In genomic region chr16:48993231-48993558, GRCm38 (mm10) we compare ENCODE assay signal across 8 mouse cellular contexts. TPM values are rescaled to one million over a fixed set of nuclear protein-coding genes. Genes with fewer than 3 reads are reported as not detected.
DNase-seq lines count a peak whose midpoint lies in the region; ATAC-seq and TF ChIP-seq lines count a peak whose summit lies in the region.

No protein-coding gene starts in this region.

- H3K27ac ChIP-seq in spleen, adult 2 months (ENCODE audit: insufficient read depth, low read length) = peak overlapping the region; percentile 78
- H3K27ac ChIP-seq in limb, embryonic 15.5 days = peak overlapping the region; percentile 95
- H3K27ac ChIP-seq in stomach, embryonic 16.5 days (ENCODE audit: low read length) = peak overlapping the region; percentile 92

- WGBS in spleen, adult 2 months = under 1% methylated on average over 9 of the region's 9 CpGs
- WGBS in limb, embryonic 15.5 days = 2% methylated on average over 9 of the region's 9 CpGs
- under 1% methylated on average over 9 of the region's 9 CpGs for WGBS in stomach, embryonic 16.5 days

- peak overlapping the region; percentile 49 for H3K4me2 ChIP-seq in limb, embryonic 15.5 days
- peak overlapping the region; percentile 61 for H3K4me2 ChIP-seq in stomach, embryonic 16.5 days (ENCODE audit: low read depth, low read length)

- DNase-seq in embryo, embryonic 10.5 days (ENCODE audit: low spot score) = peak; percentile 21
- DNase-seq in embryo, embryonic 11 days = no peak
- DNase-seq in spleen, adult 2 months (ENCODE audit: low read depth in 1 of 2, low spot score in 2 of 2) = no peak
- no peak for DNase-seq in spleen, postnatal 14 days (ENCODE audit: low spot score in 2 of 2)
- DNase-seq in urinary bladder, postnatal 10 days (ENCODE audit: low spot score) = no peak
- DNase-seq in thymus, postnatal 10 days (ENCODE audit: low spot score in 2 of 2) = no peak

- peak overlapping the region; percentile 96 for H3K4me3 ChIP-seq in spleen, adult 2 months (ENCODE audit: extremely low read depth, insufficient read depth, insufficient read length)
- H3K4me3 ChIP-seq in limb, embryonic 15.5 days = peak overlapping the region; percentile 89
- H3K4me3 ChIP-seq in stomach, embryonic 16.5 days (replicated peaks; ENCODE audit: low read length) = peak overlapping the region; percentile 92

- H3K36me3 ChIP-seq in spleen, adult 2 months (ENCODE audit: control insufficient read depth, insufficient read depth, low read length) = no peaks in the 10 kb centered on the region
- 0 out of 2 replicates have a peak, but pooled peaks cover 2% of the 10 kb centered on the region for H3K36me3 ChIP-seq in limb, embryonic 15.5 days
- H3K36me3 ChIP-seq in stomach, embryonic 16.5 days (ENCODE audit: control insufficient read depth, insufficient read depth, low read length) = 0 out of 2 replicates have a peak, but pooled peaks cover 3% of the 10 kb centered on the region

- H3K9ac ChIP-seq in limb, embryonic 15.5 days = peak overlapping the region; percentile 98
- H3K9ac ChIP-seq in stomach, embryonic 16.5 days (ENCODE audit: low read length) = peak overlapping the region; percentile 99

- no peak for TF ChIP-seq POLR2A in spleen, adult 2 months (IDR thresholded peaks at IDR 0.05; ENCODE audit: low read depth, low read length)

- no peaks in the 10 kb centered on the region for H3K9me3 ChIP-seq in limb, embryonic 15.5 days
- H3K9me3 ChIP-seq in stomach, embryonic 16.5 days (replicated peaks; ENCODE audit: control insufficient read depth, low read length) = no peaks in the 10 kb centered on the region

- no peaks in the 10 kb centered on the region for H3K4me1 ChIP-seq in spleen, adult 2 months (ENCODE audit: control insufficient read depth, insufficient read depth, insufficient read length)
- H3K4me1 ChIP-seq in limb, embryonic 15.5 days = peaks cover 8% of the 10 kb centered on the region; the same call in 1 of the 2 replicates
- peaks cover 14% of the 10 kb centered on the region for H3K4me1 ChIP-seq in stomach, embryonic 16.5 days (ENCODE audit: control insufficient read depth, insufficient read depth, low read length)

- ATAC-seq in limb, embryonic 15.5 days (ENCODE audit: insufficient number of reproducible peaks, low FRiP score, low TSS enrichment, low read depth) = no peak
- ATAC-seq in stomach, embryonic 16.5 days (ENCODE audit: insufficient read depth, low FRiP score) = no peak

- no peaks in the 10 kb centered on the region for H3K27me3 ChIP-seq in spleen, adult 2 months (ENCODE audit: control insufficient read depth, insufficient read depth, low read length)
- no peaks in the 10 kb centered on the region for H3K27me3 ChIP-seq in limb, embryonic 15.5 days
- H3K27me3 ChIP-seq in stomach, embryonic 16.5 days (ENCODE audit: control insufficient read depth, insufficient read depth, low read length) = no peaks in the 10 kb centered on the region

- TF ChIP-seq CTCF in spleen, adult 2 months (IDR thresholded peaks at IDR 0.05; ENCODE audit: extremely low read depth, insufficient read depth, insufficient read length, insufficient replicate concordance) = no peak

RNA-seq across cellular contexts. Expression of gene Dzip3, which starts 0.8 kb away (rescaled TPM):
- 1.4 and 1.5 TPM in 2 replicates for polyA plus RNA-seq in spleen, adult 2 months (2012; rRNA removed)
- polyA plus RNA-seq in limb, embryonic 15.5 days (2015; fragmentation: Nextera tagmentation; extraction: Ambion mirVana) = 25.6 and 28.5 TPM in 2 replicates
- polyA plus RNA-seq in stomach, embryonic 16.5 days (2015; fragmentation: Nextera tagmentation; extraction: Ambion mirVana) = 18.2 and 19.6 TPM in 2 replicates

RNA-seq across cellular contexts. Expression of gene Cip2a, which starts 0.8 kb away (rescaled TPM):
- 1.1 and 1.3 TPM in 2 replicates for polyA plus RNA-seq in spleen, adult 2 months (2012; rRNA removed)
- polyA plus RNA-seq in limb, embryonic 15.5 days (2015; fragmentation: Nextera tagmentation; extraction: Ambion mirVana) = 22.6 and 23.1 TPM in 2 replicates
- polyA plus RNA-seq in stomach, embryonic 16.5 days (2015; fragmentation: Nextera tagmentation; extraction: Ambion mirVana) = 22.2 and 24.1 TPM in 2 replicates
